In genomic region chr9:62420261-62420917, GRCm38 (mm10) we compare ENCODE assay signal across 8 mouse cellular contexts.
DNase-seq lines count a peak whose midpoint lies in the region; ATAC-seq and TF ChIP-seq lines count a peak whose summit lies in the region.

No protein-coding gene starts in this region.

- TF ChIP-seq CTCF in spleen, adult 2 months (IDR thresholded peaks at IDR 0.05; ENCODE audit: extremely low read depth, insufficient read depth, insufficient read length, insufficient replicate concordance): no peak
- TF ChIP-seq CTCF in lung, embryonic 14.5 days (IDR thresholded peaks at IDR 0.05; ENCODE audit: low read depth): no peak

- H3K9ac ChIP-seq in lung, embryonic 14.5 days: 0 out of 2 replicates have a peak overlapping the region, but pooled peaks have one; percentile 3

- TF ChIP-seq POLR2A in spleen, adult 2 months (IDR thresholded peaks at IDR 0.05; ENCODE audit: low read depth, low read length): no peak

- WGBS in spleen, adult 2 months: 86% methylated on average over 10 of the region's 10 CpGs
- 55% methylated on average over 10 of the region's 10 CpGs for WGBS in lung, embryonic 14.5 days

- H3K4me2 ChIP-seq in lung, embryonic 14.5 days: peak overlapping the region; percentile 58

- no peak overlapping the region for H3K27ac ChIP-seq in spleen, adult 2 months (ENCODE audit: insufficient read depth, low read length)
- H3K27ac ChIP-seq in lung, embryonic 14.5 days (ENCODE audit: low read depth): no peak overlapping the region

- peaks cover 7% of the 10 kb centered on the region; the same call in 1 of the 2 replicates for H3K4me1 ChIP-seq in spleen, adult 2 months (ENCODE audit: control insufficient read depth, insufficient read depth, insufficient read length)
- H3K4me1 ChIP-seq in lung, embryonic 14.5 days (ENCODE audit: insufficient read depth): peaks cover 18% of the 10 kb centered on the region

- ATAC-seq in lung, embryonic 14.5 days (ENCODE audit: insufficient read depth): peak; percentile 22; the same call in 1 of the 2 replicates
- no peak for ATAC-seq in erythroblast, adult 5-6 weeks (replicated peaks; ENCODE audit: low FRiP score, poor library complexity, severe bottlenecking)

- peak; percentile 47 for DNase-seq in adrenal gland, adult 2 months
- DNase-seq in adrenal gland, postnatal 4 days (ENCODE audit: low spot score in 2 of 2): no peak
- no peak for DNase-seq in spleen, adult 2 months (ENCODE audit: low read depth in 1 of 2, low spot score in 2 of 2)
- no peak for DNase-seq in spleen, postnatal 14 days (ENCODE audit: low spot score in 2 of 2)
- DNase-seq in heart, postnatal 25 days (ENCODE audit: low spot score): peak; percentile 53
- no peak for DNase-seq in lung, embryonic 14.5 days
- DNase-seq in retina, embryonic 14.5 days (ENCODE audit: low spot score): no peak

- intact Hi-C loops in heart, postnatal 25 days (cut with DNase I): loop anchor here (2.0 kb wide), 1 partner anchor 132 kb away; no protein-coding TSS in a partner anchor

- H3K36me3 ChIP-seq in spleen, adult 2 months (ENCODE audit: control insufficient read depth, insufficient read depth, low read length): no peaks in the 10 kb centered on the region
- H3K36me3 ChIP-seq in lung, embryonic 14.5 days (ENCODE audit: insufficient read depth): peaks cover 15% of the 10 kb centered on the region; the same call in 1 of the 2 replicates

- H3K9me3 ChIP-seq in lung, embryonic 14.5 days (ENCODE audit: low read depth, low read length): no peaks in the 10 kb centered on the region

- H3K27me3 ChIP-seq in spleen, adult 2 months (ENCODE audit: control insufficient read depth, insufficient read depth, low read length): no peaks in the 10 kb centered on the region
- H3K27me3 ChIP-seq in lung, embryonic 14.5 days (ENCODE audit: insufficient read depth, low read length): no peaks in the 10 kb centered on the region

- peak overlapping the region; percentile 56; the same call in 1 of the 2 replicates for H3K4me3 ChIP-seq in spleen, adult 2 months (ENCODE audit: extremely low read depth, insufficient read depth, insufficient read length)
- peak overlapping the region; percentile 21 for H3K4me3 ChIP-seq in lung, embryonic 14.5 days (ENCODE audit: low read depth, low read length)

Comparison
In these comparisons a context has a peak if more than half of its experiments do, and no peak if none do; other contexts are left out.
1. DNase-seq: peak in adrenal gland, adult 2 months (single experiment) and heart, postnatal 25 days (single experiment); none in adrenal gland, postnatal 4 days (0 of 2), spleen, adult 2 months (0 of 2), spleen, postnatal 14 days (0 of 2), lung, embryonic 14.5 days (single experiment) and retina, embryonic 14.5 days (single experiment).